Mouse (Mus musculus) neural tube, embryonic 11.5 days (tissue): Measurements from ENCODE around the gene Gpi1. TPM values are rescaled to one million over a fixed set of nuclear protein-coding genes. Genes with fewer than 3 reads are reported as not detected.

Experiments used
- ATAC-seq: fragments of 200-750 bp; cut with Nextera tagmentation; 2 replicates; pipeline ENCODE4 v1.8.0; 2017; ENCODE audit warnings: moderate number of reproducible peaks, mild to moderate bottlenecking, moderate TSS enrichment, moderate library complexity; ENCODE audit not compliant: insufficient read depth, low FRiP score, low TSS enrichment
- DNase-seq: peaks from one replicate; pipeline ENCODE4 v3.0.0-alpha.2; 2015; ENCODE audit warnings: low spot score
- H3K27ac ChIP-seq: fragments of 300-500 bp; sonication (generic); 2 replicates; pipeline ENCODE4 v1.5.1; 2014; ENCODE audit warnings: low read depth, mild to moderate bottlenecking, low read length
- H3K27me3 ChIP-seq: fragments of 300-500 bp; sonication (generic); 2 replicates; pipeline ENCODE4 v1.6.1; 2014; ENCODE audit warnings: mild to moderate bottlenecking, low read length, mixed read lengths; ENCODE audit not compliant: control insufficient read depth, insufficient read depth
- H3K36me3 ChIP-seq: fragments of 300-500 bp; sonication (generic); 2 replicates; pipeline ENCODE4 v1.6.1; 2014; ENCODE audit warnings: mild to moderate bottlenecking, low read length, moderate library complexity, mixed read lengths; ENCODE audit not compliant: control insufficient read depth, insufficient read depth
- H3K4me1 ChIP-seq: fragments of 300-500 bp; sonication (generic); 2 replicates; pipeline ENCODE4 v1.6.1; 2014; ENCODE audit warnings: low read length, mixed read lengths; ENCODE audit not compliant: control insufficient read depth, insufficient read depth
- H3K4me2 ChIP-seq: fragments of 300-500 bp; sonication (generic); 2 replicates; pipeline ENCODE4 v1.6.1; 2014; ENCODE audit warnings: low read depth, mild to moderate bottlenecking, moderate library complexity
- H3K4me3 ChIP-seq: fragments of 300-500 bp; sonication (generic); 2 replicates; pipeline ENCODE4 v1.5.1; 2014; ENCODE audit warnings: low read depth, low read length
- H3K9ac ChIP-seq: fragments of 300-500 bp; sonication (generic); 2 replicates; pipeline ENCODE4 v1.6.1; 2014; ENCODE audit warnings: mild to moderate bottlenecking, low read length
- H3K9me3 ChIP-seq: fragments of 300-500 bp; sonication (generic); 2 replicates; pipeline ENCODE4 v1.6.1; 2016; ENCODE audit warnings: low read length; ENCODE audit not compliant: control insufficient read depth
- WGBS: fragments of 180-500 bp; shearing (Covaris S2); extraction: QIAGEN DNeasy Blood & Tissue Kit; methylation state at CpG from one replicate; pipeline ENCODE4 v1.1.7; 2014; 5-methylcytosine and 5-hydroxymethylcytosine counted together
- polyA plus RNA-seq: library from polyadenylated mRNA; unstranded; fragments of >200 nt; fragmentation: Nextera tagmentation; extraction: Ambion mirVana; gene quantifications from 2 replicates; pipeline ENCODE4 v1.2.1, GENCODE M21; 2014

The Gpi1 gene
- polyA plus RNA-seq, 1 experiment from 2014 or later: 324 TPM

DNA sequence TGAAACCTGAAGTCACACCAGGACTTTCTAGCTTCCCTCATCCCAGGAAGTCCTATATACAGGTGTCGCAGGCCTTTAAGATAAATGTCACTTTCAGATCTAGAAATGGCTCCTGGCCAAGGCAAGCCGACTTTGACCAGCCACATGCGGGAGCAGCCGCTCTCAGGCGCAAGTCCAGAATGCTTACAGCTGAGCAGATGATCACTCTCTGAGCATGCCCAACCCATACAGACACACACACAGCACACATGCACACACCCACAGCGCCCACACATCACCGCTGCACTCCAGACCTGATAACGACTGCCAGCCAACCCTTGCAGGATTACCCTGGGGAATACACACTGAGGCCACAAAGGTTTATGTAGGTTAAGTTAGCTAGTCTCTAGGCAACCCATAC, 4.0 kb downstream of the Gpi1 start:
- 89% methylated on average over 8 of the region's 8 CpGs for WGBS
- H3K4me2 ChIP-seq: no peak overlapping the region
- ATAC-seq (no peak), DNase-seq (no peak)
- no peak overlapping the region for H3K4me3 ChIP-seq
- no peak overlapping the region for H3K27ac ChIP-seq
- no peaks in the 10 kb centered on the region for H3K27me3 ChIP-seq
- H3K9ac ChIP-seq: no peak overlapping the region
- H3K4me1 ChIP-seq: 0 out of 2 replicates have a peak, but pooled peaks cover 6% of the 10 kb centered on the region
- H3K9me3 ChIP-seq: no peaks in the 10 kb centered on the region
- H3K36me3 ChIP-seq: peaks cover 18% of the 10 kb centered on the region; the same call in 1 of the 2 replicates

- Histone ChIP-seq H3K9me3 (no peaks in the 10 kb centered on the region), H3K4me2 (no peak overlapping the region), H3K36me3 (peaks cover 24% of the 10 kb centered on the region), H3K9ac (no peak overlapping the region), H3K4me1 (0 out of 2 replicates have a peak, but pooled peaks cover 4% of the 10 kb centered on the region), H3K4me3 (no peak overlapping the region), H3K27ac (no peak overlapping the region), H3K27me3 (no peaks in the 10 kb centered on the region)
- DNase-seq (no peak), ATAC-seq (no peak)
- WGBS: 90% methylated on average over 6 of the region's 6 CpGs
Measured at GRCm38 (mm10) chr7:34224308-34224707, 5.8 kb downstream of the Gpi1 start.

DNA sequence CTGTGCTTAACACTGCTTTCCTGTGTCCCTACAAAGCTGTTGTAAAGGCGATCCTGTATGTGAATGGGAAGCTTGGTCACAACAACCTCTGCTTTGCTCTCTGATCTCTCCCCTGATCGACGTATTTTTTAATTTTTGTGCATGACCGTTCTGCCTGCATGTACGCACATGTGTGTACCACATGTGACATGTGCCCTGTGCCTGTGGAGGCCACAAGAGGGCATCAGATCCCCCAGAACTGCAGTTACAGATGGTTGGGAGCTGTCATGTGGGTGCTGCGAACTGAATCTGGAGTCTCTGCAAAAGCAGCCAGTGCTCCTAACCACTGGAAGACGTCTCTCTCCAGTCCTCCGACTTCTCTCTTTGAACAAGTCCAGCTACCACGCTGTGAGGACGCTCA, 7.8 kb downstream of the Gpi1 start:
- no peak overlapping the region for H3K4me2 ChIP-seq
- no peak overlapping the region for H3K9ac ChIP-seq
- no peaks in the 10 kb centered on the region for H3K27me3 ChIP-seq
- DNase-seq (no peak), ATAC-seq (no peak)
- H3K4me3 ChIP-seq: no peak overlapping the region
- no peaks in the 10 kb centered on the region for H3K9me3 ChIP-seq
- 94% methylated on average over 10 of the region's 10 CpGs for WGBS
- no peaks in the 10 kb centered on the region for H3K4me1 ChIP-seq
- peaks cover 24% of the 10 kb centered on the region for H3K36me3 ChIP-seq
- H3K27ac ChIP-seq: no peak overlapping the region

DNA sequence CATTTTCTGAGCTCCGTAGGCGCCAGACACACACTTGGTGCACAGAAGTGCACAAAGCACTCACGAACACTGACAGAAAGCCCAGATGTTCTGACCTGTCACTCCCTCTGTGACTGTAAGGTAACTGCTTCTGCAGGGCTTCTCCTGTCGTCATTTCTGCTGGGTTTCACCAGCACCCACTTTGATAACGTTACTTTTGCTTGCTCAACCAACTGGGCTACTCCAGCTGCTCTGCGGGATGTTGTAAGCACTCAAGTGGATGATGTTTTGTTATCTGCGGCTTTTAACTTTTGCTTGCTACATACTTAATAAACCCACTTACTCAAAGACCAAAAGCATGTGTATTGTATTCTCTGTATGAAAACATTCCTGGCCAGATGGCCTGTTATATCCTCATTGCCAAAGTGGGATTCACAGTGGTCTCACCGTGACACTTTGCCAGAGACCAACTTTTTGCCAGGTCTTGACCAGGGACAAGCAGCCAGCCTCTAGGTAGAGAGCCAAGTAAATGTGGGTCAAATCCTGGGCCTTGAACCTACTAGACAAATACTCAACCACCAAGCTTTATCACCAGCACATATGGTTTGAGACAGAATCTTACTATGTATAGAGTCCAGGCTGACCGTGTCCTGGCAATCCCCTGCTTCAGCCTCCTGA, 8.4 kb downstream of the Gpi1 start:
- ATAC-seq: no peak
- no peak overlapping the region for H3K27ac ChIP-seq
- H3K4me1 ChIP-seq: no peaks in the 10 kb centered on the region
- no peak overlapping the region for H3K9ac ChIP-seq
- peaks cover 24% of the 10 kb centered on the region for H3K36me3 ChIP-seq
- no peak overlapping the region for H3K4me3 ChIP-seq
- no peak for DNase-seq
- H3K4me2 ChIP-seq: no peak overlapping the region
- 93% methylated on average over 9 of the region's 9 CpGs for WGBS
- H3K9me3 ChIP-seq: no peaks in the 10 kb centered on the region
- H3K27me3 ChIP-seq: no peaks in the 10 kb centered on the region

- H3K36me3 ChIP-seq: peaks cover 27% of the 10 kb centered on the region
Measured at GRCm38 (mm10) chr7:34218496-34218895, 11.6 kb downstream of the Gpi1 start.

GRCm38 (mm10) chr7:34216474-34216873, 13.7 kb downstream of the Gpi1 start:
- Histone ChIP-seq H3K4me1 (no peaks in the 10 kb centered on the region), H3K36me3 (peaks cover 27% of the 10 kb centered on the region), H3K27me3 (no peaks in the 10 kb centered on the region), H3K4me2 (no peak overlapping the region), H3K4me3 (no peak overlapping the region), H3K9me3 (no peaks in the 10 kb centered on the region), H3K9ac (no peak overlapping the region), H3K27ac (no peak overlapping the region)
- DNase-seq (no peak), ATAC-seq (no peak)
- WGBS: 91% methylated on average over 10 of the region's 10 CpGs

More at GRCm38 (mm10) chr7:34218496-34218895, 11.6 kb downstream of the Gpi1 start:
- H3K9ac ChIP-seq: no peak overlapping the region
- no peak overlapping the region for H3K4me2 ChIP-seq
- H3K4me3 ChIP-seq: no peak overlapping the region
- ATAC-seq (no peak), DNase-seq (no peak)
- H3K27ac ChIP-seq: no peak overlapping the region
- H3K4me1 ChIP-seq: no peaks in the 10 kb centered on the region
- H3K9me3 ChIP-seq: no peaks in the 10 kb centered on the region
- no peaks in the 10 kb centered on the region for H3K27me3 ChIP-seq
- 87% methylated on average over 1 of the region's 1 CpGs for WGBS

DNA sequence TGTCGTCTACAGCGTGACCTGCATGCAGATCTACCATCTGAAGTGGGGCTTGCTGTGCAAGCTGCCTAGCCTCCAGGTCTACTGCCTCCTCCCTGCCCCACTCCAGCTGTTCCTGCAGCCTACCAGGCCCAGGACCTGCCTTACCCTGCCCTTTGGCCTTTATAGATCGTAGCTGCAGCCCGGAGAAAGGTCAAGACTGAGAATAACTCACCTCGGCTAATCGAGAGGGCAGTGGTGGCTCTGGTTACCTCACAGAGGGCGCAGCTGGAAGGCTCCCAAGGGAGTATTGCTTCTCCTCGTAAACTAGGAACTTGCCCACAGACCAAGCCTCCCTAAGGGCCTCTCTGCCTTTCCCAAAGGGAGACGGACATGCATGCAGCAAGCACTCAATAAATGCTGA, 14.7 kb downstream of the Gpi1 start:
- Histone ChIP-seq H3K9ac (no peak overlapping the region), H3K4me3 (no peak overlapping the region), H3K9me3 (no peaks in the 10 kb centered on the region), H3K4me2 (no peak overlapping the region), H3K4me1 (no peaks in the 10 kb centered on the region), H3K36me3 (peaks cover 25% of the 10 kb centered on the region), H3K27ac (no peak overlapping the region), H3K27me3 (no peaks in the 10 kb centered on the region)
- WGBS: 87% methylated on average over 9 of the region's 9 CpGs
- DNase-seq (no peak), ATAC-seq (no peak)

DNA sequence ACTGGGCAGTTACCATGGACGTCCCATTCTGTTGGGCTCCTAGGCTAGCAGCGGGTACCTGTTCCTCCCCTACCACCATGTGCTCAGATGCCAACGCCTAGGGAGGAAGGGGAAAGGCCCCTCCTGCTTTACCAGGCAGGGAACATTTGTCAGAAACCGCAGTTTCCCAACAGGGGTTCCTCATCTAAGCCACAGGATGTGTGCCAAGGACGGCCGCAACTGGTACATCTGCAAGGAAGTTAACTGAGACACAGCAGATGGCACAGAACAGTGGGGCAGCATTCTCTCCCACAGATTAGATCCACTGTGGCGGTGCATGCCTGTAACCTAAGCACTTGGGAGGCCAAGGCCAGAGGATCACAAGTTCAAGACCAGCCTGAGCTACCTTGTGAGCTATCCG, 15.5 kb downstream of the Gpi1 start:
- Histone ChIP-seq H3K36me3 (peaks cover 22% of the 10 kb centered on the region), H3K27ac (no peak overlapping the region), H3K9ac (no peak overlapping the region), H3K4me1 (no peaks in the 10 kb centered on the region), H3K9me3 (no peaks in the 10 kb centered on the region), H3K4me2 (no peak overlapping the region), H3K27me3 (no peaks in the 10 kb centered on the region), H3K4me3 (no peak overlapping the region)
- ATAC-seq: no peak
- DNase-seq: no peak
- 92% methylated on average over 8 of the region's 8 CpGs for WGBS

DNA sequence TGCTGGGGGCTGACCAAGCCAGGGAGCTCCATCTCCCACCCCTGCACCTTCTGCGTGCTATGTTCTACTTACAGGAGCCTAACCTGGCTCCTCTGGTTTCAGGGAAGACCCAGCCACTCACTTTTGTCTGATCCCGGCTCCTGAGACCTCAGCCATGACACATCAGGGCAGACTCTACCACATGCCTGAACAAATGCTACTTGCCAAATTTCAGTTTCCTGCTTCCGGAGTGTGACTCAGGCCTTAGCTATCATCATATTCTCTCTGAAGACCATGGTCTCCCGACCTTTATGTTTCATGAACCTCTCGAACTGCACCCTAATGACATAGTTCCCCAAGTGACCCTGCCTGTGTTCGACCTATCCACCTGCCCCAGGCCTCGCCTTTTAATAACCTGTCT, 16.9 kb downstream of the Gpi1 start:
- Histone ChIP-seq H3K4me1 (no peaks in the 10 kb centered on the region), H3K9me3 (no peaks in the 10 kb centered on the region), H3K4me3 (no peak overlapping the region), H3K27ac (no peak overlapping the region), H3K36me3 (peaks cover 28% of the 10 kb centered on the region), H3K27me3 (no peaks in the 10 kb centered on the region), H3K4me2 (no peak overlapping the region), H3K9ac (no peak overlapping the region)
- 95% methylated on average over 7 of the region's 7 CpGs for WGBS
- ATAC-seq (no peak), DNase-seq (no peak)
